Mouse (Mus musculus): ENCODE results near the gene Coq6. TPM values are rescaled to one million over a fixed set of nuclear protein-coding genes. Genes with fewer than 3 reads are reported as not detected.

Coq6 gene
- polyA plus RNA-seq, 2 experiments = 42.4 to 49.2 TPM

GRCm38 (mm10) chr12:84399135-84399534 lies 37.7 kb downstream of the Coq6 start:
- Histone ChIP-seq H3K9ac (ENCODE audit: low read depth, low read length, severe bottlenecking) (no peak overlapping the region), H3K27ac (replicated peaks; ENCODE audit: low read depth, low read length) (no peak overlapping the region), H3K9me3 (ENCODE audit: control insufficient read depth, low read length) (no peaks in the 10 kb centered on the region), H3K4me3 (replicated peaks; ENCODE audit: low read length) (no peak overlapping the region), H3K36me3 (ENCODE audit: control insufficient read depth, insufficient read depth, low read length) (no peaks in the 10 kb centered on the region), H3K27me3 (ENCODE audit: control insufficient read depth, insufficient read depth, low read length) (no peaks in the 10 kb centered on the region), H3K4me2 (replicated peaks; ENCODE audit: low read depth, low read length, severe bottlenecking) (no peak overlapping the region), H3K4me1 (ENCODE audit: control insufficient read depth, insufficient read depth, low read length) (no peaks in the 10 kb centered on the region)
- TF ChIP-seq POLR2A (IDR thresholded peaks at IDR 0.05; ENCODE audit: borderline replicate concordance, extremely low read depth, insufficient read depth, insufficient read length) = no peak
- 64% methylated on average over 9 of the region's 9 CpGs for WGBS
- DNase-seq (ENCODE audit: low spot score) (no peak), ATAC-seq (ENCODE audit: low FRiP score, low read depth) (no peak)

GRCm38 (mm10) chr12:84399663-84400062 lies 38.2 kb downstream of the Coq6 start:
- ATAC-seq (ENCODE audit: low FRiP score, low read depth) (no peak), DNase-seq (ENCODE audit: low spot score) (no peak)
- Histone ChIP-seq H3K4me2 (replicated peaks; ENCODE audit: low read depth, low read length, severe bottlenecking) (no peak overlapping the region), H3K9ac (ENCODE audit: low read depth, low read length, severe bottlenecking) (no peak overlapping the region), H3K4me1 (ENCODE audit: control insufficient read depth, insufficient read depth, low read length) (no peaks in the 10 kb centered on the region), H3K27ac (replicated peaks; ENCODE audit: low read depth, low read length) (no peak overlapping the region), H3K27me3 (ENCODE audit: control insufficient read depth, insufficient read depth, low read length) (no peaks in the 10 kb centered on the region), H3K36me3 (ENCODE audit: control insufficient read depth, insufficient read depth, low read length) (no peaks in the 10 kb centered on the region), H3K4me3 (replicated peaks; ENCODE audit: low read length) (no peak overlapping the region), H3K9me3 (ENCODE audit: control insufficient read depth, low read length) (no peaks in the 10 kb centered on the region)
- TF ChIP-seq POLR2A (IDR thresholded peaks at IDR 0.05; ENCODE audit: borderline replicate concordance, extremely low read depth, insufficient read depth, insufficient read length) = no peak
- WGBS = 71% methylated on average over 9 of the region's 9 CpGs

DNA sequence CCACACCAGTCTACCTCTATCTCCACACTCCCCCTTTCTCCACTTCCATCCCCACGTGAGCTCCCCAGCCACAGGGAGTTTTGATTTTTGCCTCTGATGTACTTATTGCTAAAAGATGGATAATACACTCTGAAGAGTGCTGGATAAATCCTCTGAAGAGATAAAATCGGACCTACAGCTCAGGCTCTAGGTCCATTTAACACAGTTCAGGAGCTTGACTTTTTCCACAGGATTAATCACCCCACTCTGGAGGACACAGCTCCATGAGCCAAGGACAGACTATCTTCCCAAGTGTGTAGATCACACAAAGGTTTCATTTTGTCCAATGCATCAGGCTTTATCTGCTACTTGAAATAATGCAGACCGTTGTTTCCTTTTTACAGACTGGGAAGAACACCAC lies 38.6 kb downstream of the Coq6 start:
- no peak for ATAC-seq (ENCODE audit: low FRiP score, low read depth)
- H3K9ac ChIP-seq (ENCODE audit: low read depth, low read length, severe bottlenecking) = no peak overlapping the region
- H3K4me1 ChIP-seq (ENCODE audit: control insufficient read depth, insufficient read depth, low read length) = no peaks in the 10 kb centered on the region
- H3K4me2 ChIP-seq (replicated peaks; ENCODE audit: low read depth, low read length, severe bottlenecking) = no peak overlapping the region
- WGBS = 83% methylated on average over 3 of the region's 3 CpGs
- no peak for TF ChIP-seq POLR2A (IDR thresholded peaks at IDR 0.05; ENCODE audit: borderline replicate concordance, extremely low read depth, insufficient read depth, insufficient read length)
- no peak overlapping the region for H3K4me3 ChIP-seq (replicated peaks; ENCODE audit: low read length)
- H3K9me3 ChIP-seq (ENCODE audit: control insufficient read depth, low read length) = no peaks in the 10 kb centered on the region
- no peak for DNase-seq (ENCODE audit: low spot score)
- H3K27me3 ChIP-seq (ENCODE audit: control insufficient read depth, insufficient read depth, low read length) = no peaks in the 10 kb centered on the region
- no peak overlapping the region for H3K27ac ChIP-seq (replicated peaks; ENCODE audit: low read depth, low read length)
- no peaks in the 10 kb centered on the region for H3K36me3 ChIP-seq (ENCODE audit: control insufficient read depth, insufficient read depth, low read length)

DNA sequence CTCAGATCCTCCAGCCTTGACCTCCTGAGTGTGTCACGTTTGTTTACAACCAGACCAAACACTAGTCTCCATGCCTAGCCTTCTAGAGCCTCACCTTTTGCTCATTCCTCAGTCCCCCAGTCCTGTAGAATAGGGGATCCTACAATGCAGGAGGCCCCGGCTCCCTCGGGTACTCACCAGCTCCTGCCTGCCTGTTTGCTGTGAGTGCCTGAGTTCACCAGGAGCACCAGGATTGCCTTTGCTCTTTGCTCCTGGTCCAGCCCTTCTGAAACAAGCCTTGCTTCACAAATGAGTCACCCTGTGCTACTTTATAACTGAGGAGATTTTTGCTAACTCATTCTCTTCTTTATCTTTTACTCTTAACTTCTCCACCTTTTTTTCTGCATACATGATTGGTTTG lies 39.2 kb downstream of the Coq6 start:
- WGBS = 70% methylated on average over 3 of the region's 3 CpGs
- Histone ChIP-seq H3K9me3 (ENCODE audit: control insufficient read depth, low read length) (no peaks in the 10 kb centered on the region), H3K9ac (ENCODE audit: low read depth, low read length, severe bottlenecking) (no peak overlapping the region), H3K27me3 (ENCODE audit: control insufficient read depth, insufficient read depth, low read length) (no peaks in the 10 kb centered on the region), H3K4me1 (ENCODE audit: control insufficient read depth, insufficient read depth, low read length) (no peaks in the 10 kb centered on the region), H3K36me3 (ENCODE audit: control insufficient read depth, insufficient read depth, low read length) (no peaks in the 10 kb centered on the region), H3K4me3 (replicated peaks; ENCODE audit: low read length) (no peak overlapping the region), H3K4me2 (replicated peaks; ENCODE audit: low read depth, low read length, severe bottlenecking) (no peak overlapping the region), H3K27ac (replicated peaks; ENCODE audit: low read depth, low read length) (no peak overlapping the region)
- ATAC-seq (ENCODE audit: low FRiP score, low read depth) = no peak
- TF ChIP-seq POLR2A (IDR thresholded peaks at IDR 0.05; ENCODE audit: borderline replicate concordance, extremely low read depth, insufficient read depth, insufficient read length) = no peak
- DNase-seq (ENCODE audit: low spot score) = no peak

GRCm38 (mm10) chr12:84402923-84403322 lies 41.5 kb downstream of the Coq6 start:
- no peak overlapping the region for H3K27ac ChIP-seq (replicated peaks; ENCODE audit: low read depth, low read length)
- no peak overlapping the region for H3K4me2 ChIP-seq (replicated peaks; ENCODE audit: low read depth, low read length, severe bottlenecking)
- no peak overlapping the region for H3K9ac ChIP-seq (ENCODE audit: low read depth, low read length, severe bottlenecking)
- no peak for TF ChIP-seq POLR2A (IDR thresholded peaks at IDR 0.05; ENCODE audit: borderline replicate concordance, extremely low read depth, insufficient read depth, insufficient read length)
- no peaks in the 10 kb centered on the region for H3K9me3 ChIP-seq (ENCODE audit: control insufficient read depth, low read length)
- H3K4me1 ChIP-seq (ENCODE audit: control insufficient read depth, insufficient read depth, low read length) = peaks cover 3% of the 10 kb centered on the region; the same call in 1 of the 2 replicates
- ATAC-seq (ENCODE audit: low FRiP score, low read depth) (no peak), DNase-seq (ENCODE audit: low spot score) (no peak)
- no peaks in the 10 kb centered on the region for H3K27me3 ChIP-seq (ENCODE audit: control insufficient read depth, insufficient read depth, low read length)
- no peak overlapping the region for H3K4me3 ChIP-seq (replicated peaks; ENCODE audit: low read length)
- WGBS = 72% methylated on average over 9 of the region's 9 CpGs
- H3K36me3 ChIP-seq (ENCODE audit: control insufficient read depth, insufficient read depth, low read length) = no peaks in the 10 kb centered on the region

DNA sequence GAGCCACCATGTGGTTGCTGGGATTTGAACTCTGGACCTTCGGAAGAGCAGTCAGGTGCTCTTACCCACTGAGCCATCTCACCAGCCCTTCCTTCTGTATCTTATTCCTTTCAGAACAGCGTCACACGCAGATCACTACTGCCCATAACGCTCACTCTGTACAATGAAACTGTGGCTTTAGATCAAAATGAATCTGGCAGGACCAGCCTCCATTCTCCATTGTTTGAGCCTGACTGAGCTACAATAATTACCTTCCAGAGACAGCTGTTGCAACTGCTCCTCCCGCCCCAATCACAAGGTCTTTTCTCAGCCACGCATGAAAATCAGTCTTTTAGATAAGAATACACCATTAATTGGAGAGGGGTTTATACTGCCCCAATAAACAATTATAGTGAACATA lies 43.1 kb downstream of the Coq6 start:
- no peaks in the 10 kb centered on the region for H3K27me3 ChIP-seq (ENCODE audit: control insufficient read depth, insufficient read depth, low read length)
- no peak overlapping the region for H3K4me2 ChIP-seq (replicated peaks; ENCODE audit: low read depth, low read length, severe bottlenecking)
- no peak overlapping the region for H3K4me3 ChIP-seq (replicated peaks; ENCODE audit: low read length)
- no peaks in the 10 kb centered on the region for H3K9me3 ChIP-seq (ENCODE audit: control insufficient read depth, low read length)
- no peak for TF ChIP-seq POLR2A (IDR thresholded peaks at IDR 0.05; ENCODE audit: borderline replicate concordance, extremely low read depth, insufficient read depth, insufficient read length)
- no peak for ATAC-seq (ENCODE audit: low FRiP score, low read depth)
- peaks cover 3% of the 10 kb centered on the region; the same call in 1 of the 2 replicates for H3K4me1 ChIP-seq (ENCODE audit: control insufficient read depth, insufficient read depth, low read length)
- no peak overlapping the region for H3K27ac ChIP-seq (replicated peaks; ENCODE audit: low read depth, low read length)
- H3K36me3 ChIP-seq (ENCODE audit: control insufficient read depth, insufficient read depth, low read length) = no peaks in the 10 kb centered on the region
- no peak for DNase-seq (ENCODE audit: low spot score)
- no peak overlapping the region for H3K9ac ChIP-seq (ENCODE audit: low read depth, low read length, severe bottlenecking)
- 92% methylated on average over 6 of the region's 6 CpGs for WGBS
